Mouse (Mus musculus): Measurements from ENCODE around the gene Emc10. TPM values are rescaled to one million over a fixed set of nuclear protein-coding genes. Genes with fewer than 3 reads are reported as not detected.

Gene Emc10
- total RNA-seq (2014; fragmentation: Nextera tagmentation), result 63.1 and 126 TPM in 2 replicates
- 33.7 and 42.0 TPM in 2 replicates for total RNA-seq (2017)

- ATAC-seq (replicated peaks; ENCODE audit: poor library complexity, severe bottlenecking), result peak; percentile 92
Measured at GRCm38 (mm10) chr7:44495992-44496770, at the start of gene Emc10, which contains the start of gene Fam71e1. TSS of gene Emc10 (minus strand) at chr7:44496529. TSS of gene Fam71e1 (plus strand) at chr7:44496581.

- no peak for ATAC-seq (replicated peaks; ENCODE audit: poor library complexity, severe bottlenecking)
Measured at GRCm38 (mm10) chr7:44543071-44543470, 46.7 kb upstream of the Emc10 start.

- ATAC-seq (replicated peaks; ENCODE audit: poor library complexity, severe bottlenecking), result no peak
Measured at GRCm38 (mm10) chr7:44542555-44542954, 46.2 kb upstream of the Emc10 start.

- ATAC-seq (replicated peaks; ENCODE audit: poor library complexity, severe bottlenecking), result no peak
Measured at GRCm38 (mm10) chr7:44538756-44539624, 42.7 kb upstream of the Emc10 start.

- no peak for ATAC-seq (replicated peaks; ENCODE audit: poor library complexity, severe bottlenecking)
Measured at GRCm38 (mm10) chr7:44537496-44537895, 41.2 kb upstream of the Emc10 start.

GRCm38 (mm10) chr7:44537009-44537408 lies 40.7 kb upstream of the Emc10 start:
- no peak for ATAC-seq (replicated peaks; ENCODE audit: poor library complexity, severe bottlenecking)

- ATAC-seq (replicated peaks; ENCODE audit: poor library complexity, severe bottlenecking), result no peak
Measured at GRCm38 (mm10) chr7:44536590-44536968, 40.2 kb upstream of the Emc10 start.

GRCm38 (mm10) chr7:44535657-44536589 lies 39.6 kb upstream of the Emc10 start:
- ATAC-seq (replicated peaks; ENCODE audit: poor library complexity, severe bottlenecking), result no peak

- no peak for ATAC-seq (replicated peaks; ENCODE audit: poor library complexity, severe bottlenecking)
Measured at GRCm38 (mm10) chr7:44534656-44535441, 38.5 kb upstream of the Emc10 start.

GRCm38 (mm10) chr7:44534242-44534641 lies 37.9 kb upstream of the Emc10 start:
- ATAC-seq (replicated peaks; ENCODE audit: poor library complexity, severe bottlenecking), result peak; percentile 87

GRCm38 (mm10) chr7:44533746-44534045 lies 37.4 kb upstream of the Emc10 start:
- no peak for ATAC-seq (replicated peaks; ENCODE audit: poor library complexity, severe bottlenecking)

- ATAC-seq (replicated peaks; ENCODE audit: poor library complexity, severe bottlenecking), result no peak
Measured at GRCm38 (mm10) chr7:44532918-44533745, 36.8 kb upstream of the Emc10 start.

- ATAC-seq (replicated peaks; ENCODE audit: poor library complexity, severe bottlenecking), result no peak
Measured at GRCm38 (mm10) chr7:44531946-44532732, 35.8 kb upstream of the Emc10 start, which contains the start of gene Spib. TSS of gene Spib (minus strand) at chr7:44532071.

GRCm38 (mm10) chr7:44531207-44531606 lies 34.9 kb upstream of the Emc10 start:
- no peak for ATAC-seq (replicated peaks; ENCODE audit: poor library complexity, severe bottlenecking)

- ATAC-seq (replicated peaks; ENCODE audit: poor library complexity, severe bottlenecking), result no peak
Measured at GRCm38 (mm10) chr7:44530507-44530906, 34.2 kb upstream of the Emc10 start.

GRCm38 (mm10) chr7:44529518-44529917 lies 33.2 kb upstream of the Emc10 start:
- no peak for ATAC-seq (replicated peaks; ENCODE audit: poor library complexity, severe bottlenecking)

- peak; percentile 89 for ATAC-seq (replicated peaks; ENCODE audit: poor library complexity, severe bottlenecking)
Measured at GRCm38 (mm10) chr7:44527483-44528398, 31.4 kb upstream of the Emc10 start.

Measured in granulocyte monocyte progenitor cell, adult 5-6 weeks (primary cell).